Mouse (Mus musculus) CH12F3 (cell line): Measurements from ENCODE around the gene Cd38.
"Not testable (repeated sequence)": the region's sequence is repeated elsewhere in the genome, so short reads cannot be mapped to it uniquely, and the experiment has no call there.

ENCODE experiments used
- in situ Hi-C: fragments of 300-500 bp; cut with MboI; formaldehyde crosslinking; loops from 2 replicates; pipeline ENCODE4 v1.14.3; 2020; ENCODE audit warnings: low sequenced_read_pairs

The Cd38 gene

GRCm38 (mm10) chr5:43853868-43854488 lies 14.4 kb upstream of the Cd38 start:
- in situ Hi-C loops = no loop called here

DNA sequence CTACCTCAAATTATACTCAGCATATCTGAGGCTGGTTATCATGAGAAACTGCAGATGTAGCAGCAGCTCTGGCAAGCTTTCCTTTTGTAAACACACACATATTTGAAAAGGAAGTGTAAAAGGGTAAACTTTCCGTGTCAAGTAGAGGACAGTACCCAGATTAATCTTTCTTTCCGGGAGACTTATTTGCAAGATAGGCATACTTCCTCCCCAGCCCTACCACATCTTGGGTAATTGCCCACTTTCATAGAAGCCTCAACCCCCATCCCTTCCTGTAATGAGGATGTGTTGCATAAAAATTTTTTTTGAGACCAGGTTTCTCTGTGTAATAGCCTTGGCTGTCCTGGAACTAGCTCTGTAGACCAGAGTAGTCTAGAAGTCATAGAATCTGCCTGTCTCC lies 12.6 kb upstream of the Cd38 start:
- in situ Hi-C loops = no loop called here

DNA sequence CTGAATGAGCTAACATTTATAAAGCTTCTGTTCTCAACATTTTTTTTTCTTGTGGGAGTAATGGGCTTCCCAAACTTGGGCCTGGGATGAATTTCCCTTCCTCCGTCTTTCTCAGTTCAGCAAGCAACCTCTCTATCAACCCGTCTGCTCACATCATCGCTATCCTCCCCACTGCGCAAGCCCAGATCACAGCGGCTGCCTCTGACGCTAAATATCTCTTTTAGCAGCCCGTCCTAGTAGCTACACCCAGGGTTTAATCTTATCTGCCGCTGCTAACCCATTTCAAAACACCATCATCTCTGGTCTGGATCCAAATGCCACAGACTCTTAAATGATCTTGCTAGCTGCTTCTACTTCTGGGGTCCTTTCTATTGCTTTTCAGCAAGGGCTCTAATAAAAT lies 8.7 kb upstream of the Cd38 start:
- in situ Hi-C loops = no loop called here

DNA sequence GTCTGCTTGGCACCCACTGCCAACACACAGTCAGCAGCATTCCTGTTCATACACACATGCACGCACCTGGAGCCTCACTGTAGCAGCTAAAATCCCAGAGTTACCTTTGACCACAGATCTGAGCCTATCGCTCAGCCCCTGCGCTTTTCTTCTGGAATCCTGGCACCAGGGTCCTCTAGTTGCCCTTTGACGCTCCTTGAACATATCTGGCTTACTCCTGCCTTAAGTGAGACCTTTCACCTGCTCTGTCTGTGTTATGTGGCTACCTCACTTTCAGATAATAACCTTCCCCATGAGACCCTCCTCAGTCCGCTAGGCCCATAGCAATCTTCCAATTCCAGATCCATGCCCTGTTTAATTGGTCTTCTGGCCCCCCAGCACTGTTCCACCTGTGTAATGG lies 8.3 kb upstream of the Cd38 start:
- in situ Hi-C loops = no loop called here

GRCm38 (mm10) chr5:43860670-43861431 lies 7.5 kb upstream of the Cd38 start:
- in situ Hi-C loops = no loop called here

GRCm38 (mm10) chr5:43863642-43864041 lies 4.7 kb upstream of the Cd38 start:
- in situ Hi-C loops = no loop called here

GRCm38 (mm10) chr5:43865316-43865715 lies 3.0 kb upstream of the Cd38 start:
- in situ Hi-C loops = no loop called here

GRCm38 (mm10) chr5:43868711-43869600 lies 603 bp downstream of the Cd38 start:
- in situ Hi-C loops = no loop called here

GRCm38 (mm10) chr5:43871845-43872244 lies 3.5 kb downstream of the Cd38 start:
- in situ Hi-C loops = no loop called here

GRCm38 (mm10) chr5:43872652-43873051 lies 4.3 kb downstream of the Cd38 start:
- in situ Hi-C loops = no loop called here

- in situ Hi-C loops = no loop called here
These were observed 13.7 kb downstream of the Cd38 start for GRCm38 (mm10) chr5:43882034-43882433.

- in situ Hi-C loops = no loop called here
These were observed 16.9 kb downstream of the Cd38 start for GRCm38 (mm10) chr5:43885060-43885820.

- in situ Hi-C loops = no loop called here
These were observed 24.0 kb downstream of the Cd38 start for GRCm38 (mm10) chr5:43892386-43892785.

- in situ Hi-C loops = no loop called here
These were observed 25.8 kb downstream of the Cd38 start for GRCm38 (mm10) chr5:43894113-43894512.

DNA sequence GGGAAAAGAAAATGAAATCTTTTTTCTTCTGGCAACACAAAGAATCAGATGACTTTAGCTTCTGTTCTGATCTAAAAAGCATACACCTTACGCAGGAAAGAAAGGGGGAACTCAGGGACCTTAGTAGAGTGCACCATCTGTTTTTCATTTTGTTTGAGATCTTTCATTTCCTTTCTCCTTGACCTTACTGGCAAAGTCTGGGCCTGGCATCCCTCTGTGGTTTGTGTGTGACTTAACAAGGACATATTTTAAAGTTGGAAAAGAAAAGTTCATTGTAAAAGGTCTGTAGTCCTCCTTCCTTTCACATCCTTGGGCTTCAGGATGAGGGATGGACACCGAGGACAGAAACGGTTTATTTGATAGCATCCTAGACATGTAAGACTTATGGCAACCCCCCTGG lies 27.6 kb downstream of the Cd38 start:
- in situ Hi-C loops = no loop called here

GRCm38 (mm10) chr5:43904685-43905084 lies 36.3 kb downstream of the Cd38 start:
- in situ Hi-C loops = no loop called here

DNA sequence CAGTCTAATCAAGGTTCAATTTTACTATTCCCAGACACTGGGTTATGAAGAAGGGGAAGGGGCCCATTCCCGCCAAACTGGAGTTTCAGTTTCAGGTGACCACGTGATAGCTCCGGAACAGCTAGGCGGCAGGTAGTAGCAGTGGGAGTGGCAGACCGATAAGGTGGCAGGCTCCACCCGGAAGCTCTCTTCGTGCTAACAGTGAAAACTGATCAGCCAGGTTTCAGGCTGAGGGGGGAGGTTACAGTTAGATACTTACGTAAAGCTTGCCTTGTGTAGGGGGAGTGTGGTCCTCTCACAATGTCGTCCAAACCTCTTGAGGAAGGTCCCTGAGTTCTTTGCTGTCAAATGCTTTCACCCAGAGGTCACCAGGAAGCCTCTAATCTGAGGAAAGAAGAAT lies 40.9 kb downstream of the Cd38 start:
- in situ Hi-C loops = no loop called here

GRCm38 (mm10) chr5:43910006-43910405 lies 41.7 kb downstream of the Cd38 start:
- in situ Hi-C loops = no loop called here

- in situ Hi-C loops = not testable (repeated sequence)
These were observed 44.5 kb downstream of the Cd38 start, which contains the start of gene Gm7879 for GRCm38 (mm10) chr5:43912844-43913243. Gene Gm7879, plus strand, starts transcription at chr5:43913144.

DNA sequence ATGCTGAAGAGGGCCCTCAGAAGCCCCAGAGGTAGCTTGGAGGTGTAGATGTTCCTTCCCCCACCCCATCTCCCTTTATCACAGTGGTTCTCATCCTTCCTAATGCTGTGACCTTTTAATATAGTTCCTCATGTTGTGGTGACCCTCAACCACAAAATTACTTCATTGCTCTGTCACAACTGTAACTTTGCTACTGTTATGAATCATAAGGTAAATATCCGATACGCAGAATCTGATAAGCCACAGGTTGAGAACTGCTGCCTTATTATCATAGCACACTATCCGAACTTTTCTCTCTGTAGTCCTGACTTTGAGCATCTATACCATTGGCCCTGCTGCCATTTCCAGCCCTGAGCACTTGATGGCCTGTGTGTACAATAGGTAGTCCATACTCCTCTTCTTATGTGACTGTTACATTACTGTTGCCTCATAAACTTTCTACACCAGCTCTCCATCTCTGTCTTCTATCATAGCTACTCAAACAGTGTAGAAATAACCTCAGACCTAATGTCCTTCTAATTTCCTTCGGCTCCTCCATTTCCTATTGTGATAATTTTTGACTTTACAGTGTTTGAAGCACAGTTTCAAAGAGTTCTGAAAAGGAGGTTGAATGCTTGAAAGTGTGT lies 47.0 kb downstream of the Cd38 start:
- in situ Hi-C loops = no loop called here
